Mouse (Mus musculus) large intestine, adult 2 months (tissue): ENCODE results near the gene Mboat2. TPM values are rescaled to one million over a fixed set of nuclear protein-coding genes. Genes with fewer than 3 reads are reported as not detected.

Experiments
- DNase-seq: peaks from one replicate; pipeline ENCODE4 v3.0.0-alpha.2; 2012; ENCODE audit warnings: low read depth, low spot score
- WGBS: fragments of 180-500 bp; shearing (Covaris S2); methylation state at CpG from one replicate; pipeline ENCODE4 v1.1.7; 2018; 5-methylcytosine and 5-hydroxymethylcytosine counted together
- polyA plus RNA-seq: library from polyadenylated mRNA; depleted of rRNA; stranded (reverse); fragments of >200 nt; gene quantifications from 2 replicates; pipeline ENCODE4 v1.2.3, GENCODE M21; 2012

Mboat2 gene
- polyA plus RNA-seq, 1 experiment: 0.93 TPM

DNA sequence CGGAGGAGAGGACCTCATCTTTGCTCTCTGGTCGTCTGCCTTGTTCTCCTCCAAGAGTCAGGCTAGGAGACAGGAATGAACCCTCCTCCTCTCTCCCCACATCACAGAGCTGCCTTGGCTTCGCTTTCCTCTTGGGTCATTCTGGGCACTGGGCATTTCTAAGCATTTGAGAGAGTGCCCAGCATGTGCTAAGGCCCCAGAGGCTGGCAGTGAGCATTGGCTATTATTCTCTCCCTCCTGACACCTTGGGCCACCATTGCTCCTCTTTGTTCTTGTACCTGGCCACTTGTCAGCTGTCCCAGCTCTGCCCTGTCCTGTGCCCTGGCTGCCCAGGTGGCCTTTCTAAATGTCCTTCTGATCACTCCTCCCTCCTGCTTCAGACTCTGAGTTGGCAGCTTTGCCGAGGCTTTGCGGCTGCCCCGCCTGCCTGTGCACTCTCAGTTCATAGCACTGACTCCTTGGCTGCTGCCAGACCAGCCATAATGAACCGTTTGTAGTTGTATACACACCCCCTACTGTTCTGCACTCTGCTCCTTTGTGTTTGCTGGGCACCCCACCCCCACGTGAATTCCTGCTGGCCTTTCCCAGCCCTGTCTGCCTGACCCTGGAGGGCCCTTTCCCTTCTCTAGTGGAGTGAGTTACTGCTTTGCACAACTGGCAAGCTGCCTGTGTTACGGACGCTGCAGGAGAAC is 63.2 kb downstream of the Mboat2 start:
- 31% methylated on average over 10 of the region's 10 CpGs for WGBS
- no peak for DNase-seq

DNA sequence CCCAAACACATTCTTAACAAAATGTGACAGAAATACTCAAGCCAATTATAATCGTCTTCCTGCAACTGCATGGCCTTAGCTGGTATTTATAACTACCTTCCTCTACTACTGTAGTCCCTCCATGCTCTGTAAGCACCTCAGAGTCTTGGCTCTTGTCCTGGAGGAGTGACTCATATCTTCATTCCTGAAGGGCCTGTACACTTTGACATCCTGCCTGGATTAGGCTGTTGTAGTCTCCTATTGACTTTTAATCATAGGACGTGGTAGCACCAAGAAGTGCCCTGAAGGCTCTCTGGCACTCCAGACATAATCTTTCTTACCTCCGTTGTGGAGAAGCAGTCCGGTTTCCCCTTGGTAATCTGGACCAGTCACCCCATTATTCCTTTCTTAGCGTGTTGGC is 64.7 kb downstream of the Mboat2 start:
- DNase-seq: no peak

DNA sequence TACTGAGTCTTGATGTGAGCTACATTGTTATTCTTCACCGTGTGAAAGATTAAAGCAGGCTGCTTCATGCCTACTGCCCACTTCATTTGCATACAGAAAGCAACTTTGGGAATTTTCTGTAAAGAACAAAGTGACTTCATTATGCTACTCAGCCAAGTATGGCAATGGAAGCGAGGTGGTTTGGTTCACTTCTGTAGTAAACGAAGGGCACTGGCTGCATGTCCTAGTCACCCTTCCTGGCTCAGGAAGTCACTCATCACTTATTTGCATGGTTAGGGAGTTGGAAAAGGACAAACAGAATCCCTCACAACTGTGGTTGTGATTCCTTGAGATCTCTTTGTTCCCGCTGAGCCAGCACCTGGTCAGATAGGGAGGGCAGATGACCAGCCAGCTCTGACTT is 66.7 kb downstream of the Mboat2 start:
- no peak for DNase-seq
- WGBS: 86% methylated on average over 4 of the region's 4 CpGs

More for the DNA sequence above, 64.7 kb downstream of the Mboat2 start:
- WGBS: 44% methylated on average over 5 of the region's 5 CpGs

DNA sequence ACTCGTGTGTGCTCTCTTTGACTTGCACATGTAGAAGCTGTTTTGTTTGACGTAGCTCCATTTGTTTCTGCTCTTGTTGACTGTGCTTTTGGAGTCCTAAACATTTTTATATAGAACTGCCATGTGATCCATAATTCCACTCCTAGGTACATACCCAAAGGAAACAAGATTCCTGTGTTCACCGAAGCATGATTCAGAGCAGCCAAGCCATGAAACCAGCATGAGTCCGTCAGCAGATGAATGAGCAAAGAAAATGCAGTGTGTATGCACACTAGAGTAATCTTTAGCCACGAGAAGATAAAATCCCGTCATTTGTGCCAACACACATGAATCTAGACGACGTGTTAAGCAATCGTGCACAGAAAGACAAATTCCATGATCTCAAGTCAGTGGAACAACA is 67.5 kb downstream of the Mboat2 start:
- WGBS: 82% methylated on average over 9 of the region's 9 CpGs
- DNase-seq: no peak

DNA sequence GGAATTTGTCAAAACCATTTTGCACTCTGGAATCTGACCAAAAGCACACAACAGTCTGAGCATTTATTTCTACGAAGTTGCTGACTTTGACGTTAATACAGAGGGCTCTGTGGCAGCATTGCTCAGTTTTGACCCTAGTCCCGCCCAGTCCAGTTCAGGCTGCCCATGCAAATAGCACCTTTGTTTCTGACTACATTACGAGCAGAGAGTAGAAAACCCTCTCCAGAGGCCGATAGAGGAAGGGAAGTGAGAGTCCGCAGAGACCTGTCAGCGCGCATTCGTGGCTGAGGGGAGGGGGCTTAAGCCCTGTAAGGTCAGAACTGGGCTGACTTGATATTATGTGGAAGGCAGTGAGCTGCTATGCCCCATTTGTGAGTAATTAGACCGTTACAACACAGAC is 69.0 kb downstream of the Mboat2 start:
- DNase-seq: no peak

DNA sequence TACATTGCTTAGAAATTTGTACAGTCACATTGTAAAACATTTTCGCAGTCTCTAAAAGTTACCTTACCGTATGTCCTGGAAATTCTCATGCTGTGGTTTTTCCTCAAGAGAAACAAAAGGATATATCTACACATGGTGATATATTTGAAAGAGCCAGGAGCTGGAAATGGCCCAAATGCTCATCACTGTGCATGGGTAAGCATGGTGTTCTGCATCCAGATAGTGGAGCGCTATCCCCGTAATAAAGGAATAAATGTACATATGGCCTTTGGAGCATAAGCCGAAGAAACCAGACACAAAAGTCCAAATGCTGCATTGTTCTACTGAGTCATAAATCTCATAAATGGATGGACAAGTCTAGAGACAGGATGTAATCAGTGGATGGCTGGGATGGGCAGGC is 72.1 kb downstream of the Mboat2 start:
- WGBS: 72% methylated on average over 5 of the region's 5 CpGs
- DNase-seq: no peak

More for the DNA sequence above, 69.0 kb downstream of the Mboat2 start:
- 80% methylated on average over 10 of the region's 10 CpGs for WGBS

DNA sequence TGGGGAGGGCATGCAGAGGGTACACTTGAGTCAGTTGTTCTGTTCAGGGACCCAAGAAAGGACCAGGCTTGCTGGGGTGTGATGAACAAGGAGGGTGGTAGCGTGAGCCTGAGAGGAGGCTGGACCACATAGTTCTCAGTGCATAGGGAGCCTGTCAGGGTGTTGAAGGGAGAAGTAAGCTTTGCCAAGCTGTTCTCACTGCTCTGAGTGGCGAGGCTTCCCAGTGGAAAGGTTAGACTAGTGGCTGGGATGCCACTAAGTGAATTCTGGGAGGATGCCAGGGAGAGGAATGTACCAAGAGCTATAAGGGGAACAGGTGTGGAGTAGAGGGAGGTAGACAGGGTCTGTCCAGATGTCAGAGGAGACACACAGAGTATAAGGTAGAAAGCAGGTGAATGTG is 77.2 kb downstream of the Mboat2 start:
- WGBS: 91% methylated on average over 2 of the region's 2 CpGs
- DNase-seq: no peak

DNA sequence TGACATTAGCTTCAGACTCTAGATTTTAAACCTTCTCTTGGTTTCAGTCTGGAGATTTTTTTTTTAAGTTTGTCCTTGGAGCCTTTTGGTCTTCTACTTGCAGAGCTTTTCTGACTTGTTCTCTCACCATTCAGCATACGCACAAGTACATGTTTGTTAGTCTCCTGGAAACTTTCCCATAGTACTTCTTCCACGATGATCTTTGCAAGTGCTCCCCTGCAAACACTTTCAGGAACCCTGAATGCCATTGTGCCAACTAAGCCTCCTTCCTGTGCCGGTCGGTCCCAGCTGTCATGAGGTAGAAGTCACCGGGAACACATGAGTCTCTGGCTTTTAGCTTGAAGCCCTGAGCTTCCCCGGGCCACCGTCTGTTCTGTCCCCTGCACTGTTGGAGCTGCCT is 79.0 kb downstream of the Mboat2 start:
- DNase-seq: no peak

DNA sequence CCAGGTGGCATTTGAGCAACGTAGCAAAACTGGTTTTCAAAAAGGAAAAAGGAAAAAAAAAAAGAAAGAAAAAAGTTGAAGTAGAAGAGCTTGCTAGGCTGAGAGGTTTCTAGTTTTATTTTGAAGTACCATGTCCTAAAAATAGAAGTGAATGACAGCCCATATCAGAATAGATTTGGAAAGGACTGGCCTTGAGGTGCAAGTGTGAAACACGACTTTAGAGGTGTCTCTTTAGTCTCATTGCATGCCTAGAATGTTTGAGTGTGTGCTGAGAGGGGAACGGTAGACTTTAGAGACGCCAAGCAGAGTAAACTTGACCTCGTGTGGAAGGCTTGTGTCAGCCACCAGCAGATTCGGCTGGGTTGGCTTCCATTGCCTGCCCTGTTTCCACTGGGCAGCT is 81.5 kb downstream of the Mboat2 start:
- 62% methylated on average over 6 of the region's 6 CpGs for WGBS
- DNase-seq: no peak

More for the DNA sequence above, 79.0 kb downstream of the Mboat2 start:
- WGBS: 88% methylated on average over 7 of the region's 7 CpGs

DNA sequence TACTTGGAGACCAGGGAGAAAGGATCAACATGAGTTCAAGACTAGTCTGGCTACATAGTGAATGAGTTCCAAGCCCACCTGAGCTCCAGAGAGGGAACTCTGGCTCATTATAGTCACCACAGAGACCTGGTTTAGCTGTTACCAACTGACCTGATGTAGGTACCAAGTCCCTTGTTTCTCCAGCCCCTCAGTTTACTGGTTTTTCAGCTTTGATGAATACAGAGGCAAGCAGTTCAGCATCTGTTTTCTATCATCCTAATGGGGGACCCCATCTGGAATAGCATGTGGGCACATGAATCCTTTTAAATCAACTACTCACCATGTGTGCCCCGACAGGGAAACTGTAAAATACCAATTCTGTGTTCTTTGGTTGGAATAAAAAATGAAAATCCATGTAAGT is 82.2 kb downstream of the Mboat2 start:
- 93% methylated on average over 1 of the region's 1 CpGs for WGBS

DNA sequence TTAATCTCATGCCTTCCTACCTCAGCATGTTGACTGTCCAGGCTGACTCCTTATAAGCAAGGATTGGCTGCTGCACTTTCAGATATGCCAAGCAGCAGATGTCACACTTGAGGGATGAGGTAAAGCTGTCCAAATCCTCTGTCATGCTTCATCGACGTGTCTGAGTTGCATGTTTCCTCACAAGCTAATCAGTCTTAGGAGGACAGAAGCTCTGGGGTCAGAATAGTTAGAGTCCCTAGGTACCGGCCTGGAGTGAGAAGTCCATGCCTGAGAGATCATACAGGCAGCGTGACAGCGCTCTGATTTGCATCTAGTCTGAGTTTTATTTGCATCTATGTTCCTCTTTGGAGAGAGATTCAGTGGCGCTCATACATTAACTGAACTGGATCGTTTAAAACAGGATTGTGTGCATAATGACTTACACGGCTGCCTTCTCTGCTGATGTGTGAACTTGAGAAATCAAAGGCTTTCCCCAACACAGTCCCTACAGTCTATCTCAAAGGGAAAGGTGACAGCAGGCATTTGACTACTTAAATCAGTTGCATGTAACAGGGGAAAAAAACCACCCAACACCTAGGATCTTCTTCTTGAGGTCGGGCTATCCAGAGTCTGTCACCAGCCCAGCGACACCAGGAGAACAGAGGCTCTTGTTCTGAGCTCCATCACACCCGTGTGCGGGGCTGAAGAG is 88.0 kb downstream of the Mboat2 start:
- WGBS: 88% methylated on average over 12 of the region's 12 CpGs
- no peak for DNase-seq

More for the DNA sequence above, 82.2 kb downstream of the Mboat2 start:
- no peak for DNase-seq

DNA sequence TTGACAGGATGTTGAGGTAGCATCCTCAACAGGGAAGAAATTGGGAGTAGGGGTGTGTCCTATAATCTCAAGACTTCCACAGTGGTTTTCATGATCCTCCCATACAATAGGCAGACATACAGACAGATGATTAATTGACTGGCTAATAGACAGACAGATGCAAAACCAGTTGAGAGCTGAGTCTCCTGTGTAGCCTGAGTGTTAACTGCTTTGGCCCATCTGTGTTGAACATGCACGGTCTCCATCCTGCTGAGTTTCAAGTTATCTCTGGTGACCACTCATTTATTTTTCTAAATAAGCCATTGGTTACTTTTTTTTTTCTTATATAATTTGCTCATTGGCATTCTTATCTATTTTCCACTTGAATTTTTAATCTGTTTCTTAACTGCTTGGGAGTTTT is 90.2 kb downstream of the Mboat2 start:
- 97% methylated on average over 1 of the region's 1 CpGs for WGBS
- no peak for DNase-seq

DNA sequence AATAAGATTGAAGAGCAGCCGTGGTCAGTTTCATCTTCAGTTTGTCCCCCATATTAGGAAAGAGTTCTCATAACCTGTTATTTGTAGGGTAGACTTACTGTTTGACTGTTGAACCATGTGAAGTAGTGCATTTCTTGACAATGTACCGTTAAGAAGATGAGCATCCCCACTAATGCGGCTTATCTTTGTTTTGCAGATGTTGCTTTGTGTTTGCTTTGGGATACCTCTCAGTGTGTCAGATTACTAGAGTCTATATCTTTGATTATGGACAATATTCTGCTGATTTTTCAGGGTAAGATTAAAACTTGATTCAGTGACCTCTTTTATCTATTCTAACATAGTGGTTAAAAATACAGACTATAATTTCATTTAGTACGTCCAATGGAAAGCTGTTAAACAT is 93.3 kb downstream of the Mboat2 start:
- no peak for DNase-seq
- 87% methylated on average over 4 of the region's 4 CpGs for WGBS

DNA sequence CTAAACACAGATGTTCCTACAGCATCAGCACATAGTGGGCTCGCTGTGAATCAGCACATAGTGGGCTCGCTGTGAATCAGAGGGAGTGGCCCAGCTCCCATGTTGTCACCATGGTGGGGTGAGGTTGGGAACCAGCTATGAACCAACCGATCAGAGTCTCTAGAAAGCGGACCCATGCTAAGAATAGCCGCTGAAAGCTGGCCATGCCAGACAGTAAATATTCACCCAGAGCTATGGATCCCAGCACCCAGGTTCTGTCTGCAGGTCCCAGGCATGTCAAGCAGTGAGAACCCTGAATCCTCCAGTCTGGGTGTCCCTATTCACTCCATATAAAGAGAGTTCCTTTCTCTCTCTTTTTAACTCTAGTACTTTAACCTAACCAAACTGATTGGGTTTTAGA is 94.6 kb downstream of the Mboat2 start:
- 85% methylated on average over 5 of the region's 5 CpGs for WGBS
- DNase-seq: no peak

DNA sequence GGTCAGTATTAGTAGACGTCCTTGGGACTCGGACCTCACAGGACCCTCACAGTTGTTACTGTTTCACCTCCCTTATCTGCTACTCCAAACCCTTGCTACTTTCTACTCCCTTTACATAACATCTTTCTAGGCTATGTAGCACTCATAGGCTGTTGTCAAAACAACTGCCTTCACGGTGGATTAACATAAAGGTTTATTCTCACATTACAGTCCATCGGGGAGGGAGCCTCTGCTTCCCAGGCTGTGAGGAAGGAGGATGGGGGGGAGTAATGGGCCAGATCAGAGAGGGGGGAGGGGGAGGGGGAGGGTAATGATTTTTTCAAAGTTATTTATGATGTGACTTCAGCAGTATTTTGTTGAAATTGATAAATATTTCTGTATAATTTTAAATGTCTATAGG is 95.0 kb downstream of the Mboat2 start:
- WGBS: 78% methylated on average over 4 of the region's 4 CpGs
- no peak for DNase-seq

DNA sequence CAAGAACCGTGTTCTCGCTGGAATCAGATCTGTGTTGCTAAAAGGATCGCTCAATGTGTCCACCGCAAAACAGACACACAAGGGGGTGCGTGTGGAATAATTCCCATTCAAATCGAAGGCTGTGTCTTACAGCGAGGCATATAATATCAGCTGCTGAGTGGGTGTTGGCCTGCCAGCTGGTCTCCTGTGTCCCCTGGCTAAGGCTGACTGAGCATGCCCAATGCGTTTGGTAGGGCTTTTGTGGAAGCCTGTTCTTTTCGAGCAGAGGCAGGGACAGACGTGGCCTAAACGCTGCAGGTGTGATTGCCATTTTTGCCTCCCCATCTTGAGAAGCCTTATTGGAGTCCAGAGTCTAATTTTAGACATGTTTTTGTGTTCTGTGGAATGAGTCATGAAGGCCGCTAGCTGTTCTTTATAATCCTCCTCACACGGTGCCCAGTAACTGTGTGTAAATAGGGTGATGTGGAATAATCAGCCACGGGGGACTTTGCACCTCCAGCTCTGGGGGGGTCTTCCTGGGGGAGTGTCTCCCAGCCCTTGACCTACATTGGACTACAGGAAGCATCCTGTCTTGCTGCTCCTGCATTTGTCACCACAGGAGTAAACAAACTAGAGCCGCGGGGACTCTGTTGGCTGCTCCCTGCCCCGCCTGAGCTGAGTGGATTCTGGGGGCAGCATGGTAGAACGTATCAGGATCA is 97.5 kb downstream of the Mboat2 start:
- no peak for DNase-seq
- 44% methylated on average over 18 of the region's 18 CpGs for WGBS

DNA sequence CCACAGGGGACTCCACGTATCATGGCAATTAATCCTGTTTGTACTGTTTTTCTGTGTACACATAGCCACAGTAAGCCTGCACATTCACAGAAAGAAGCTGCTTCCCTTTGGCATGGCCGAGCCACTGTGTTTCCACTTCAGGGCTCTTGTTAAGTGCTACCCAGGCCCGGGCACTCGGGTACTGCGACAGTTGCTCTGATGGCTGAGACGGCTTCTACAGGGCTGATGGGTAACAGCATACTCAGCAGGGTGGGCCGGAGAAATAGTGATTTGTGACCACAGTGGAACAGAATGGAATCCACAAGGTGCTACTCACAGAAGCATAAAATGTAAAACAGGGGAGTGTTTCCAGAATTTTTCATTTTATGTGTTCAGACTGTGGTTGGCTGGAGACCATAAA is 98.4 kb downstream of the Mboat2 start:
- 83% methylated on average over 7 of the region's 7 CpGs for WGBS

DNA sequence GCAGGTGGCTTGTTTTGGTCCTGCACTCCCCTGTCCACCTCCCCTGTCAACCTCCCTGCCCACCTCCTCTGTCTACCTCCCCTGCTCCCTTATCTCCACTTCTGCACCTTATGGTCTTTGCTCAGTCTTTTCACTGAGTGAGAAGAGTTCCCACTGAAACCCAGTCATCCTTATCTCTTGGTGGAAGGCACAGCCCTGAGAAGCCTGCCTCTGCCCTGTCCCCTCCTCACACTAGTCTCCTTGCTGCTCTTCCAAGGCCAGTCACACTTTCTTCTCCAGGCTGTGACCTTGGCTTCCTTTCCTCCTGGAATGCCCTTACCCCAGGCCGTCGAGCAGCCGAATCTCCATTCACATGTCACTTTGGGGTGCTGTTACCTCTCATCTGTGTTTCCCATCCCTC is 100.1 kb downstream of the Mboat2 start:
- DNase-seq: no peak

More for the DNA sequence above, 98.4 kb downstream of the Mboat2 start:
- no peak for DNase-seq

DNA sequence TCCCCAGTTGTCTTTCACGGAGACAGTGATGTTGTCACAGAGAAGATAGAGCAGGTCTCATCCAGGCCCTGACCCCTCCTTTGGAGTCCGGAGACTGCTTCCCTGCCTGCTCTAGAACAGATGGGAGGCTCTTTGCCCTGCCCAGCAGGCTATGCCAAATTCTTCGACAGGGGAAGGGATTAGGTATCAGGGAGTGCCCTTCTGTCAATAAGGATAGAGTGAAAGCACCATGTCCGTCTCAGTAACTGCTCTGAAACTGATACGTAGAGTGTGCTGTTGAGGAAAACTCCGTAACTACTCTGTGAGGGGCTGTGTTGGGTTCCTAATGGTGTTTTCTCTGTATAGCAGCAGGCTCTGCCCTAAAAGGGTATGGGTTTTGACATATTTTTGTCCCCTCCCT is 101.4 kb downstream of the Mboat2 start:
- DNase-seq: no peak

More for the DNA sequence above, 100.1 kb downstream of the Mboat2 start:
- 87% methylated on average over 3 of the region's 3 CpGs for WGBS

DNA sequence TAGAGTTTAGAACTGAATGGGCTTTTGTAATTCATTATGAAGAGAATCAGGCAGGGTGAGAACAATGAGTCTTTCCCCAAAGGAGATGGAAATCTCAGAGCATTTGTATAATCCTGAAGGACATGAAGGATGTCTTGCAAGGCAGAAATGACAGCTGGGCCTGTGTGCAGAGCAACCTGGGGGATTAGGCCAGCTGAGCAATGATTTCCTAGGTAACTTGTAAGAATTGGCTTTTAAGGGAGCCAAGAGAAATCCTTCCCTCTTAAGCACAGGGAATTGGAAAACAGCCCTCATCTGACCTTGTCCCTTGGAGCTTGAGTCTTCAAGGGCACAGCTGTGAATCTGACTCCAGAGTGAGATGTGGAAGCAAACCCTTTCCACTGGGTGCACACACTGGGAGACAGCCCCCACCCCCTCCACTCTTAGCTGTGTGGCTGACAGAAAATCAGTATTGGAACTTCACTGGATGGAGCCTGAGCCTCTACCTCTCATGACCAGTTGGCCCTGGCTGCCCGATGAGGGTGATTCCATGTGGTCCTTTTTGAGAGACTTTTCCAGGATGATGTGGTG is 102.6 kb downstream of the Mboat2 start:
- no peak for DNase-seq
- WGBS: 94% methylated on average over 1 of the region's 1 CpGs

More for the DNA sequence above, 101.4 kb downstream of the Mboat2 start:
- 46% methylated on average over 6 of the region's 6 CpGs for WGBS
